Mouse (Mus musculus): ENCODE measurements around the gene Zfp30. TPM values are rescaled to one million over a fixed set of nuclear protein-coding genes. Genes with fewer than 3 reads are reported as not detected.

The Zfp30 gene
- polyA plus RNA-seq, 1 experiment from 2014 or later, result 8.9 TPM

GRCm38 (mm10) chr7:29836816-29837215 is 53.0 kb downstream of the Zfp30 start:
- Histone ChIP-seq H3K4me3 (replicated peaks) (no peak overlapping the region), H3K4me1 (no peaks in the 10 kb centered on the region), H3K9ac (no peak overlapping the region), H3K9me3 (replicated peaks) (no peaks in the 10 kb centered on the region), H3K36me3 (peaks cover 17% of the 10 kb centered on the region; the same call in 1 of the 2 replicates), H3K4me2 (replicated peaks) (no peak overlapping the region), H3K27me3 (no peaks in the 10 kb centered on the region), H3K27ac (replicated peaks) (no peak overlapping the region)
- ATAC-seq (ENCODE audit: insufficient number of reproducible peaks, low FRiP score, low TSS enrichment, low read depth), result no peak
- 88% methylated on average over 1 of the region's 1 CpGs for WGBS

GRCm38 (mm10) chr7:29839256-29839655 is 55.5 kb downstream of the Zfp30 start:
- Histone ChIP-seq H3K9ac (no peak overlapping the region), H3K4me2 (replicated peaks) (no peak overlapping the region), H3K36me3 (0 out of 2 replicates have a peak, but pooled peaks cover 3% of the 10 kb centered on the region), H3K4me1 (peaks cover 2% of the 10 kb centered on the region; the same call in 1 of the 2 replicates), H3K9me3 (replicated peaks) (no peaks in the 10 kb centered on the region), H3K27ac (replicated peaks) (no peak overlapping the region), H3K4me3 (replicated peaks) (no peak overlapping the region), H3K27me3 (no peaks in the 10 kb centered on the region)
- 68% methylated on average over 3 of the region's 3 CpGs for WGBS
- no peak for ATAC-seq (ENCODE audit: insufficient number of reproducible peaks, low FRiP score, low TSS enrichment, low read depth)

- H3K9ac ChIP-seq, result no peak overlapping the region
- H3K27ac ChIP-seq (replicated peaks), result no peak overlapping the region
- 79% methylated on average over 1 of the region's 1 CpGs for WGBS
- no peak overlapping the region for H3K4me3 ChIP-seq (replicated peaks)
- H3K27me3 ChIP-seq, result no peaks in the 10 kb centered on the region
- H3K36me3 ChIP-seq, result peaks cover 24% of the 10 kb centered on the region
- H3K4me1 ChIP-seq, result peaks cover 3% of the 10 kb centered on the region; the same call in 1 of the 2 replicates
- H3K4me2 ChIP-seq (replicated peaks), result no peak overlapping the region
- H3K9me3 ChIP-seq (replicated peaks), result no peaks in the 10 kb centered on the region
- ATAC-seq (ENCODE audit: insufficient number of reproducible peaks, low FRiP score, low TSS enrichment, low read depth), result no peak
Observed at GRCm38 (mm10) chr7:29842105-29842504, 58.3 kb downstream of the Zfp30 start.

MicroRNAs within 50 kb of the gene (microRNA counts, 519-probe panel; counts per million panel counts)
- 1,767 counts per million, percentile 24 among the panel's probes with 10 or more counts for microRNA mmu-miR-1964

Small RNAs within 50 kb of the gene (microRNA-seq; reads per million reads assigned to microRNA genes)
- 1.6 reads per million for gene Mir1964 (ENCODE audit: borderline number of aligned reads)

Other genes starting within 250 kb of the Zfp30 start
- gene Catsperg2, start 57.0 kb upstream of the Zfp30 start, polyA plus RNA-seq (2015; fragmentation: Nextera tagmentation; extraction: Ambion mirVana), result not detected in 2 replicates
- 13.1 and 14.7 TPM in 2 replicates for gene Zfp84, start 15.4 kb upstream of the Zfp30 start, polyA plus RNA-seq (2015; fragmentation: Nextera tagmentation; extraction: Ambion mirVana)
- gene Zfp790, start 32.1 kb downstream of the Zfp30 start, polyA plus RNA-seq (2015; fragmentation: Nextera tagmentation; extraction: Ambion mirVana), result 14.1 and 14.6 TPM in 2 replicates
- 4.8 and 5.6 TPM in 2 replicates for gene Zfp940, start 69.7 kb downstream of the Zfp30 start, polyA plus RNA-seq (2015; fragmentation: Nextera tagmentation; extraction: Ambion mirVana)
- 6.4 and 6.5 TPM in 2 replicates for gene Zfp420, start 76.0 kb downstream of the Zfp30 start, polyA plus RNA-seq (2015; fragmentation: Nextera tagmentation; extraction: Ambion mirVana)
- gene Zfp27, start 122.6 kb downstream of the Zfp30 start, polyA plus RNA-seq (2015; fragmentation: Nextera tagmentation; extraction: Ambion mirVana), result 11.8 and 11.9 TPM in 2 replicates
- 5.0 and 5.3 TPM in 2 replicates for gene Zfp383, start 124.2 kb downstream of the Zfp30 start, polyA plus RNA-seq (2015; fragmentation: Nextera tagmentation; extraction: Ambion mirVana)
- 9.1 and 11.4 TPM in 2 replicates for gene Zfp74, start 170.1 kb downstream of the Zfp30 start, polyA plus RNA-seq (2015; fragmentation: Nextera tagmentation; extraction: Ambion mirVana)
- gene Zfp568, start 200.0 kb downstream of the Zfp30 start, polyA plus RNA-seq (2015; fragmentation: Nextera tagmentation; extraction: Ambion mirVana), result 18.4 and 22.6 TPM in 2 replicates

Data from embryonic facial prominence, embryonic 15.5 days (tissue).